Mouse (Mus musculus) midbrain, postnatal 0 days (tissue): ENCODE data around the gene Col8a2. TPM values are rescaled to one million over a fixed set of nuclear protein-coding genes. Genes with fewer than 3 reads are reported as not detected.

ENCODE experiments used
- ATAC-seq: fragments of 200-750 bp; cut with Nextera tagmentation; 2 replicates; pipeline ENCODE4 v1.8.0; 2017; ENCODE audit warnings: moderate number of reproducible peaks, mild to moderate bottlenecking, moderate TSS enrichment, moderate library complexity; ENCODE audit not compliant: low FRiP score
- DNase-seq: peaks from one replicate; pipeline ENCODE4 v3.0.0-alpha.2; 2015; ENCODE audit warnings: low spot score
- H3K27ac ChIP-seq: fragments of 300-500 bp; sonication (generic); 2 replicates; pipeline ENCODE4 v1.5.1; 2014; ENCODE audit warnings: low read depth, mild to moderate bottlenecking, low read length, mixed read lengths
- H3K27me3 ChIP-seq: fragments of 300-500 bp; sonication (generic); 2 replicates; pipeline ENCODE4 v1.6.1; 2014; ENCODE audit warnings: low read length, control low read depth, mixed read lengths; ENCODE audit not compliant: insufficient read depth
- H3K36me3 ChIP-seq: fragments of 300-500 bp; sonication (generic); 2 replicates; pipeline ENCODE4 v1.6.1; 2014; ENCODE audit warnings: low read length, control low read depth, mixed read lengths; ENCODE audit not compliant: insufficient read depth
- H3K4me1 ChIP-seq: fragments of 300-500 bp; sonication (generic); 2 replicates; pipeline ENCODE4 v1.6.1; 2014; ENCODE audit warnings: mild to moderate bottlenecking, control low read depth, antibody characterized with exemption, low read length, mixed read lengths; ENCODE audit not compliant: insufficient read depth
- H3K4me2 ChIP-seq: fragments of 300-500 bp; sonication (generic); 2 replicates; pipeline ENCODE4 v1.6.1; 2014; ENCODE audit warnings: low read depth, mild to moderate bottlenecking, low read length, mixed read lengths; ENCODE audit not compliant: poor library complexity, severe bottlenecking
- H3K4me3 ChIP-seq: fragments of 300-500 bp; sonication (generic); 2 replicates; pipeline ENCODE4 v1.5.1; 2014; ENCODE audit warnings: low read depth, mild to moderate bottlenecking, low read length, moderate library complexity
- H3K9ac ChIP-seq: fragments of 300-500 bp; sonication (generic); replicated peaks from 2 replicates; pipeline ENCODE4 v1.6.1; 2014; ENCODE audit warnings: mild to moderate bottlenecking, low read length, moderate library complexity, mixed read lengths; ENCODE audit not compliant: poor library complexity, severe bottlenecking
- H3K9me3 ChIP-seq: fragments of 300-500 bp; sonication (generic); 2 replicates; pipeline ENCODE4 v1.6.1; 2016; ENCODE audit warnings: low read length, control low read depth
- CTCF ChIP-seq: IDR thresholded peaks from 2 replicates; pipeline ENCODE4 v1.5.1; 2016; ENCODE audit warnings: antibody characterized with exemption, mild to moderate bottlenecking
- WGBS: fragments of 180-500 bp; shearing (Covaris S2); extraction: QIAGEN DNeasy Blood & Tissue Kit; methylation state at CpG from one replicate; pipeline ENCODE4 v1.1.7; 2014; 5-methylcytosine and 5-hydroxymethylcytosine counted together
- polyA plus RNA-seq: library from polyadenylated mRNA; unstranded; fragments of >200 nt; fragmentation: Nextera tagmentation; extraction: Ambion mirVana; gene quantifications from 2 replicates; pipeline ENCODE4 v1.2.1, GENCODE M21; 2015
- total RNA-seq: library from RNA; depleted of rRNA; stranded (reverse); fragments of >200 nt; gene quantifications from 2 replicates; pipeline ENCODE4 v1.2.3, GENCODE M21; 2014; rRNA removed

Gene Col8a2
- total RNA-seq (8.3 and 11.0 TPM in 2 replicates), polyA plus RNA-seq (1.3 TPM in 2 replicates)

GRCm38 (mm10) chr4:126286492-126286891, at the start of gene Col8a2:
Col8a2 (plus strand) TSS chr4:126286793.
- Histone ChIP-seq H3K9me3 (no peaks in the 10 kb centered on the region), H3K4me3 (peak within 1 kb of the TSS; percentile 23; the same call in 1 of the 2 replicates), H3K4me1 (no peaks in the 10 kb centered on the region), H3K4me2 (peak within 1 kb of the TSS; percentile 29), H3K36me3 (no peaks in the 10 kb centered on the region), H3K27ac (no peak within 1 kb of the TSS), H3K9ac (no peak within 1 kb of the TSS), H3K27me3 (peaks cover 27% of the 10 kb centered on the region)
- ATAC-seq (no peak), DNase-seq (no peak)
- 4% methylated on average over 25 of the region's 42 CpGs for WGBS
- TF ChIP-seq CTCF = no peak

- Histone ChIP-seq H3K4me2 (no peak overlapping the region), H3K4me3 (no peak overlapping the region), H3K27ac (no peak overlapping the region), H3K4me1 (0 out of 2 replicates have a peak, but pooled peaks cover 5% of the 10 kb centered on the region), H3K27me3 (no peaks in the 10 kb centered on the region), H3K9me3 (no peaks in the 10 kb centered on the region), H3K9ac (no peak overlapping the region), H3K36me3 (peaks cover 81% of the 10 kb centered on the region)
- WGBS = 52% methylated on average over 5 of the region's 5 CpGs
- DNase-seq (no peak), ATAC-seq (no peak)
- 0 out of 2 replicates have a peak, but pooled peaks have one; percentile 20 for TF ChIP-seq CTCF
These were observed 48.8 kb upstream of the Col8a2 start for GRCm38 (mm10) chr4:126237721-126238242.

- 91% methylated on average over 13 of the region's 13 CpGs for WGBS
- ATAC-seq = no peak
These were observed 46.6 kb upstream of the Col8a2 start for GRCm38 (mm10) chr4:126239862-126240475.

GRCm38 (mm10) chr4:126241956-126242355, 44.6 kb upstream of the Col8a2 start:
- Histone ChIP-seq H3K4me2 (no peak overlapping the region), H3K27me3 (no peaks in the 10 kb centered on the region), H3K9me3 (no peaks in the 10 kb centered on the region), H3K27ac (no peak overlapping the region), H3K4me1 (0 out of 2 replicates have a peak, but pooled peaks cover 5% of the 10 kb centered on the region), H3K36me3 (peaks cover 46% of the 10 kb centered on the region), H3K9ac (0 out of 2 replicates have a peak overlapping the region, but pooled peaks have one; percentile 13), H3K4me3 (no peak overlapping the region)
- DNase-seq (no peak), ATAC-seq (no peak)
- WGBS = 52% methylated on average over 9 of the region's 9 CpGs
- no peak for TF ChIP-seq CTCF

More at GRCm38 (mm10) chr4:126239862-126240475, 46.6 kb upstream of the Col8a2 start:
- Histone ChIP-seq H3K4me2 (no peak overlapping the region), H3K36me3 (peaks cover 59% of the 10 kb centered on the region), H3K9me3 (no peaks in the 10 kb centered on the region), H3K27me3 (no peaks in the 10 kb centered on the region), H3K9ac (no peak overlapping the region), H3K4me1 (0 out of 2 replicates have a peak, but pooled peaks cover 5% of the 10 kb centered on the region), H3K4me3 (no peak overlapping the region), H3K27ac (no peak overlapping the region)
- no peak for TF ChIP-seq CTCF
- no peak for DNase-seq

- H3K4me1 ChIP-seq = 0 out of 2 replicates have a peak, but pooled peaks cover 4% of the 10 kb centered on the region
- H3K27me3 ChIP-seq = no peaks in the 10 kb centered on the region
- WGBS = 90% methylated on average over 6 of the region's 6 CpGs
- no peak overlapping the region for H3K4me2 ChIP-seq
- no peak for TF ChIP-seq CTCF
- peaks cover 41% of the 10 kb centered on the region for H3K36me3 ChIP-seq
- ATAC-seq = no peak
- no peak for DNase-seq
- no peaks in the 10 kb centered on the region for H3K9me3 ChIP-seq
- H3K9ac ChIP-seq = no peak overlapping the region
- H3K27ac ChIP-seq = no peak overlapping the region
- H3K4me3 ChIP-seq = no peak overlapping the region
These were observed 44.1 kb upstream of the Col8a2 start for GRCm38 (mm10) chr4:126242510-126242909.
